Mouse (Mus musculus): Measurements from ENCODE around the gene Gm19668.
"Not testable (repeated sequence)": the region's sequence is repeated elsewhere in the genome, so short reads cannot be mapped to it uniquely, and the experiment has no call there.

The Gm19668 gene

DNA sequence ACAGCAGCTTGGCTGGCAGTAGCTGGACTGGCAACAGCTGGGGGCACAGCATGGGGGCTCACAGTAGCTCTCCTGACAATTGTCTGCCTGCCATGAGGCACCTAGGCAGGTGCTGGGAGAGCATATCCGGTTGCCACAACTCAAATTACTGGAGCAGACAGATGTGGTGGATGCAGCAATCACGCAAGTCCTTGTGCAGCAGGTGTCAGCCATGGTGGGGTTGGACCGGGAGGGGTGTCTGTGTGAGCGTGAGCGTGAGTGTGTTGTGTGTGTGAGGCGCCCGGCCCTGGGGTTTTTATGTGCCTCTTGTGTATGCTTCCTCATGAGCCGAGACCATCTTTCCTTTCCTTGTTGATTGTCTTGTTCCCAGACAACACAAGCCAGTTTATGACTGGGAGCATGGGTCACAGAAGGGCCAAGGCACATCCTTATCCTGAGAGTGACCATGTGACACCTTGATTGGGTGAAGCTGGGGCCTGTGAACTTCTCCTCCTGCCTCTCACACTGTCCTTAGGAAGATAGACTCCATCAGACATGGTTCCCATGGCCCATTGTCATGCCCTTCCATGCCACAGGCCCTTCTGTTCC lies at the start of gene Gm19668:
TSS of gene Gm19668 (minus strand) at position 213 of the 588 bp plus-strand sequence.
- DNase-seq (ENCODE audit: low read depth), result no peak

GRCm38 (mm10) chr10:77847538-77847937 lies 48.6 kb upstream of the Gm19668 start:
- no peak for DNase-seq (ENCODE audit: low read depth)

- DNase-seq (ENCODE audit: low read depth), result no peak
These were observed 48.0 kb upstream of the Gm19668 start for GRCm38 (mm10) chr10:77846961-77847360.

- no peak for DNase-seq (ENCODE audit: low read depth)
These were observed 47.6 kb upstream of the Gm19668 start, which contains the start of gene Gm36176 for GRCm38 (mm10) chr10:77846503-77846902. Gene Gm36176 (plus strand): TSS chr10:77846803.

- DNase-seq (ENCODE audit: low read depth), result no peak
These were observed 40.1 kb upstream of the Gm19668 start for GRCm38 (mm10) chr10:77839006-77839405.

- DNase-seq (ENCODE audit: low read depth), result no peak
These were observed 36.7 kb upstream of the Gm19668 start, which contains the start of gene Krtap10-10 for GRCm38 (mm10) chr10:77835647-77836046. Gene Krtap10-10 (plus strand): TSS chr10:77835947.

DNA sequence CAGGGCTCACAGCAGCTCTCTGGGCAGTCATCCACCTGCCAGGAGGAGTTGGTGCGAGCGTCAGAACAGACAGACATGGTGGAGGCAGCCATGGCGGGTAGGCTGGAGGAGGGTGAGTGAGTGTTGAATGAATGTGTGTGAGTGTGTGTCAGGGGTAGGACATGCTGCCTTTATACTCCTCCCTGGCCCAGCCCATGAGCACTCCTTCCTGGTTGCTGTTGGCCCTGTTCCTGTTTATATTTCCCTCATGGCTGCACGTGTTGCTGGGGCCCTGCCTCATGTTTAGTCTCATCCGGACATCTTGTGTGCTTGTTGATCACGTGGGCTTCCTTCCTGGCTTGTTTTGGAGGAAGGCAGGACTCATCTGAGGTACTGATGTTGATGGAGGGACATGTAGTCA lies 28.0 kb upstream of the Gm19668 start, which contains the start of gene Krtap10-4:
TSS of gene Krtap10-4 (minus strand) at position 145 of the 400 bp plus-strand sequence.
- DNase-seq (ENCODE audit: low read depth), result no peak

DNA sequence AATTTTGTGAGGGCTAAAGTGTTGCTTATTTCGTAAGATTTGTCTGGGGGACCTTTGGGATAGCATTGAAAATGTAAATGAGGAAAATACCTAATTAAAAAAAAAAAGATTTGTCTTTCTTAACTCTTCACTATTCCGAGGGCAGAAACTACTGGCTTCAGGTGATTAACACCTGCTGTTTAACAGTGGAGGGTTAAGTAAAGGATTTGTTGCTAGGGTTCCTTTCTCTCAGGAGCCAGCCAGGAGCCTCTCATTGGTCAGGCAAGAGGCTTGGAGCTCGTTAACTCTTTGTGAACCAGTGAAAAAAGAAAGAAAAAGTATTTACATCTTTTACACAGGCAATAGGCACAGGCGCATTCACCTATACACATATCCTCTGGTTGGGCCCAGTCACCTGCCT lies 20.3 kb upstream of the Gm19668 start:
- DNase-seq (ENCODE audit: low read depth), result no peak

GRCm38 (mm10) chr10:77818523-77818922 lies 19.6 kb upstream of the Gm19668 start:
- no peak for DNase-seq (ENCODE audit: low read depth)

DNA sequence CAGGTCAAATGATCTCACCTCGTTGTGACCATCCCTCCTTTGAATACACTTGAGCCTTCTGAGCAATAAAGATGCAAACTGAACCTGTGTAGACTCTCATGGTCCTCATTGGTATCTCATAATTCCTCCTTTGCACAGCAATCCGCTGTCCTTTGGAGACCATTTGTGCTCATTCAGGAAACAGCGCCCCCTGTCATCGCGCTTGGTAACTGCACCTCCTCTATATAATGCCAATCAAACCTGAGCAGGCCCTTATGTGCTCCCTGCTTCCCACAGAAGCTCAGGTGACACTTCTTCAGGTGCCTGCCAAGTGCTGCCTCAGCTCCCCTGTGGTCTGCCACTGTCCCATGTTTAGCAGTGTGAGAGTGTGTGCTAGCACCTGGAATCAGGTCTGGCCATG lies 16.6 kb upstream of the Gm19668 start:
- DNase-seq (ENCODE audit: low read depth), result peak; percentile 42

DNA sequence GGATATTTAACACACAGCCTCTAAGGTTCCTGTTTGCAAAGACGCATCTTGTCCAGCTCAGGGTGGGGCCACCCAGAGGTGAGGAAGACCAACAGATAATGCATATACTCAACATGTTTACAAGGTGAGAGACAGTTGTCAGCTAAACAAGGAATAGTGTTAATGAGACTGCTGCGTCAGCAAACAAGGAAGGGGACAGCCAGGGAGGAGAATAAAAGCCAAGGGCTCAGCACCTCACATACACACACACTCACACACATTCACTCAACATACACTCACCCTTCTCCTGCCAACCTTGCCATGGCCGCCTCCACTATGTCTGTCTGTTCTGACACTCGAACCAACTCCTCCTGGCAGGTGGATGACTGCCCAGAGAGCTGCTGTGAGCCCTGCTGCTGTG lies 15.4 kb upstream of the Gm19668 start, which contains the start of gene Gm2696:
TSS of gene Gm2696 (plus strand) at position 301 of the 400 bp plus-strand sequence.
- no peak for DNase-seq (ENCODE audit: low read depth)

DNA sequence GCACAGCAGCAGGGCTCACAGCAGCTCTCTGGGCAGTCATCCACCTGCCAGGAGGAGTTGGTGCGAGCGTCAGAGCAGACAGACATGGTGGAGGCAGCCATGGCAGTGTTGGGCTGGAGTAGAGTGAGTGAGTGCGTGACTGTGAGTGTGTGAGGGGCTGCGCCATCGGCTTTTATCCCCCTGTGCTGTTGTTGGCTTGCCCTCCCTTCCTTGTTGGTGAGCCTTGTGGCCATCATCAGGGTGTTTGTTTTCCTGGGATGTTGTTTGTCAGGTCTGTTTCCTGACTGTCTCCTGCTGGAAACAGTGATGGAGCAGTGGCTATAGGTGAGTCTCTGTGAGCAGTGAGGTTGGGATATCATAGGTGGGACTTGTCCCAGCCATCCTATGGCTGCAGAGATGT lies 12.8 kb upstream of the Gm19668 start, which contains the start of gene Gm9507:
TSS of gene Gm9507 (minus strand) at position 101 of the 400 bp plus-strand sequence.
- no peak for DNase-seq (ENCODE audit: low read depth)

DNA sequence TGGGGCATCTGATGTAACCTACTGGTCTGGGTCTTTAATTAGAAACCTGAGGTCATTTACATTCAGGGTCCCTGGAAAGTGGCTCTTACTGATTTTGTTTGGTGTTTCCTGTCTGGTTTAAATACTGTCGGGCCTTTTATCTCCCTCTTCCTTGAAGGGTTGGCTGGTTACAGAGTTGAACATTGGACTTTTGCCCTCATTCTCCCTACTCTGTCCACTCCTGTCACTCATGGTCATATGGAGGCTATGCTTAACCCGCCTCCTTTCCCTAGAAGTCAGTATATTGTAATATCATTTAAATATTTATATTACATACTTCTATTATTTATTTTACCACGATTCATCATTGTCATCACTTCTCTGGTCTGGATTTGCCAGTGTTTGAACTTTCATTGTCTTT lies 5.2 kb upstream of the Gm19668 start:
- no peak for DNase-seq (ENCODE audit: low read depth)

DNA sequence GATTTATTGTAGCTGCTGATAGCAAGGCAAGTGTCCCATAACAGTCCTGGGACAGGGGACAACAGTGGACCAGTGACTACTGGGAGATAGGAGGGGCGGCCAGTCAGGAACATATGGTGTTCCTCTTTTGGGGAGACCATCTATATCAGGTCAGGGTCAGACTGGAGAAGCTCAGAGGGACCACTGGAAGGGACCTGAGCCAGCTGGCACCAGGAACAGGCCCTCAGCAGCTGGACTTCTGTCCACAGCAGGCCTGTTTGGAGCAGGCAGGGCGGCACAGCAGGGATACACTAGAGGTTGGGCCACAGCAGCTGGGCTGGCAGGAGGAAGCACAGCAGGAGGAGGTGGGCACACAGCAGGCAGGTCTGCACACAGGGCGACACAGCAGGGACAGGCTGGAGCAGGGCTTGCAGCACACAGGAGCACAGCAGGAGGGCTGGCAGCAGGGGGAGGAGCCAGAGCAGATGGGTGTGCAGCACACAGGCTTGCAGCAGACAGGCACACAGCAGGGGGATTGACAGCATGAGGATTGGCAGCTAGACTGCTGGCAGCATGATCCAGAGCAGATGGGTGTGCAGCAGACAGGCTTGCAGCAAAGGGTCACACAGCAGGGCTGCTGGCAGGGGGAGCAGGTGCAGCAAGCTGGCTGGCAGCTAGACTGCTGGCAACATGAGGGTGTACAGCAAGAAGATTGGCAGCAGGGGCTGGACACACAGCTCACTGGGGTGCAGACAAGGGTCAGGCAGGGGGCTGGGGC lies 591 bp downstream of the Gm19668 start:
- DNase-seq (ENCODE audit: low read depth), result not testable (repeated sequence)

- no peak for DNase-seq (ENCODE audit: low read depth)
These were observed 1.3 kb downstream of the Gm19668 start for GRCm38 (mm10) chr10:77797677-77798076.

DNA sequence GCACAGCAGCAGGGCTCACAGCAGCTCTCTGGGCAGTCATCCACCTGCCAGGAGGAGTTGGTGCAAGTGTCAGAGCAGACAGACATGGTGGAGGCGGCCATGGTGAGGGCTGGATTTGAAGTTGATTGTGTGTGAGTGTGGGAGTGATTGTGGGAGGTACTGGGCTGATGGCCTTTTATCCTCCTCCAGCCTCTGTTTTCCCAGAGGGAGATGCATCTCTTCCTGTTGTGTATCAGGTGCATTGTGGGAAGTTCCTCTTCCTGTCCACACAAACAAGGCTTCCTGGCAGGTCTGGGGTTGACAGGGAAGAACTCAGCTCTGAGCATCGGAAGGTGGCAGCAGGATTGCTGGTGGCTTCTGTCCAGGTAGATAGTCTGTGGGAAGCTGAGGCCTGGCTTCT lies 4.0 kb downstream of the Gm19668 start, which contains the start of gene Gm9639:
TSS of gene Gm9639 (minus strand) at position 101 of the 400 bp plus-strand sequence.
- no peak for DNase-seq (ENCODE audit: low read depth)

DNA sequence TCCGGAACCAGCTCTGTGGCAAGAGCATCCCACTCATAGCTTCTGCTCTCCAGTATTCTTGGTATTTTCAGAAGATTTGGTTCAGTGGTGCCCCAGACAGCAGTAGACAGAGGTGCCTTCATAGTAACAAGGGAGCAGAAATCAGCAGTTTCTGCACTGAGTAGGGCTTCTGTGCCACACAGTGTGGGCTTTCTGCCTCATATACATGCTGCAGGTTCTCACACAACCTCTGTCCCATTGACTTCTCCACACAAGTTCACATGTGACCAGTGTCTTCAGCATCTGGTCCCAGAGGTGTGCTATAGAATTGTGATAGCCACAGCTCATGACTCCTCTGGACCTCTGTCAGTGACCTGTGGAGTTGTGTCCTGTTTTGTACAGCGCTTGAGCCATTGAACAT lies 10.3 kb downstream of the Gm19668 start:
- no peak for DNase-seq (ENCODE audit: low read depth)

DNA sequence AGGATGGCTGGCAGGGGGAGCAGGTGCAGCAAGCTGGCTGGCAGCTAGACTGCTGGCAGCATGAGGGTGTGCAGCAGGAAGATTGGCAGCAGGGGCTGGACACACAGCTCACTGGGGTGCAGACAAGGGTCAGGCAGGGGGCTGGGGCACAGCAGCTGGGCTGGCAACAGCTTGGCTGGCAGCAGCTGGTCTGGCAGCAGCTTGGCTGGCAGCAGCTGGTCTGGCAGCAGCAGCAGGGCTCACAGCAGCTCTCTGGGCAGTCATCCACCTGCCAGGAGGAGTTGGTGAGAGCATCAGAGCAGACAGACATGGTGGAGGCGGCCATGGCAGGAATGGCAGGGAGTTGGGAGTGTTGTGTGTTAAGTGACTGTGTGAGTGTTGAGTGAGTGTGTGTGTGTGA lies 11.1 kb downstream of the Gm19668 start, which contains the start of gene Gm7137:
TSS of gene Gm7137 (minus strand) at position 325 of the 400 bp plus-strand sequence.
- not testable (repeated sequence) for DNase-seq (ENCODE audit: low read depth)

DNA sequence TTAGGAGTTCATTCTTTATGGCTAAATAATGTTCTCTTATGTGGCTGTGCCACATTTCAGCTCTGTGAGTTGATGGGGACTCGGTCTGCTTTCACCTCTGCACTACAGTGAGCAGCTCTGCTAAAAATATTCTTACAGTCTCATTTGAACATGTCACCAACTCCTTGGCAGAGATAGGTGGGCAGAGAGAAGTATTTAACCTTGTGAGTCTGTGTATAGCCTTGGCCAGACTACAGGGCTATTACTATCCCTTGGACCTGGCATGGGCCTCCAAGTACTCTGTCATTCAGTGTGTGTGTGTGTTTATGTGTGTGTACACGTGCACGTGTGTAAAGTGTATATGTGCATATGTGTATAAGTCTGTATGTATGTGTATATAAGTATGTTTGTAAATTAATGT lies 15.5 kb downstream of the Gm19668 start:
- DNase-seq (ENCODE audit: low read depth), result not testable (repeated sequence)

- DNase-seq (ENCODE audit: low read depth), result not testable (repeated sequence)
These were observed 16.5 kb downstream of the Gm19668 start, which contains the start of gene Gm3250 for GRCm38 (mm10) chr10:77782442-77782841. Gene Gm3250 (minus strand): TSS chr10:77782542.

DNA sequence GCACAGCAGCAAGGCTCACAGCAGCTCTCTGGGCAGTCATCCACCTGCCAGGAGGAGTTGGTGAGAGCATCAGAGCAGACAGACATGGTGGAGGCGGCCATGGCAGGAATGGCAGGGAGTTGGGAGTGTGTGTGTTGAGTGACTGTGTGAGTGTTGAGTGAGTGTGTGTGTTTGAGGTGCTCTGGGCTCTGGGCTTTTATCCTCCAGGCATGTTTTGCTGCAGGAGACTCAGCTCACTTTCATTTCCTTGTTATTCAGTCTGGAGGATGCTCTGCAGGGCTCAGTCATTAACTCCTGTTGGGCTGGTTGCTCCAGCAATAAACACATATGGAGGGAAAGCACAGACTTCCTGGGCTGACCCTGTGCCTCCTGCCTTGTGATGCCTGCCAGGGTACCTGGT lies 22.1 kb downstream of the Gm19668 start, which contains the start of gene Gm7138:
TSS of gene Gm7138 (minus strand) at position 101 of the 400 bp plus-strand sequence.
- DNase-seq (ENCODE audit: low read depth), result not testable (repeated sequence)

DNA sequence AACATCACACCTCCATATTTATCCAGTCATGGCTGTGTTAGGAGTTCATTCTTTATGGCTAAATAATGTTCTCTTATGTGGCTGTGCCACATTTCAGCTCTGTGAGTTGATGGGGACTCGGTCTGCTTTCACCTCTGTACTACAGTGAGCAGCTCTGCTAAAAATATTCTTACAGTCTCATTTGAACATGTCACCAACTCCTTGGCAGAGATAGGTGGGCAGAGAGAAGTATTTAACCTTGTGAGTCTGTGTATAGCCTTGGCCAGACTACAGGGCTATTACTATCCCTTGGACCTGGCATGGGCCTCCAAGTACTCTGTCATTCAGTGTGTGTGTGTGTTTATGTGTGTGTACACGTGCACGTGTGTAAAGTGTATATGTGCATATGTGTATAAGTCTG lies 26.8 kb downstream of the Gm19668 start:
- not testable (repeated sequence) for DNase-seq (ENCODE audit: low read depth)

GRCm38 (mm10) chr10:77771225-77771624 lies 27.7 kb downstream of the Gm19668 start, which contains the start of gene Gm3238:
Gene Gm3238 (minus strand): TSS chr10:77771325.
- DNase-seq (ENCODE audit: low read depth), result not testable (repeated sequence)

Measured in naive thymus-derived CD4-positive, alpha-beta T cell, adult 2 months (primary cell).